In the genomic region with DNA sequence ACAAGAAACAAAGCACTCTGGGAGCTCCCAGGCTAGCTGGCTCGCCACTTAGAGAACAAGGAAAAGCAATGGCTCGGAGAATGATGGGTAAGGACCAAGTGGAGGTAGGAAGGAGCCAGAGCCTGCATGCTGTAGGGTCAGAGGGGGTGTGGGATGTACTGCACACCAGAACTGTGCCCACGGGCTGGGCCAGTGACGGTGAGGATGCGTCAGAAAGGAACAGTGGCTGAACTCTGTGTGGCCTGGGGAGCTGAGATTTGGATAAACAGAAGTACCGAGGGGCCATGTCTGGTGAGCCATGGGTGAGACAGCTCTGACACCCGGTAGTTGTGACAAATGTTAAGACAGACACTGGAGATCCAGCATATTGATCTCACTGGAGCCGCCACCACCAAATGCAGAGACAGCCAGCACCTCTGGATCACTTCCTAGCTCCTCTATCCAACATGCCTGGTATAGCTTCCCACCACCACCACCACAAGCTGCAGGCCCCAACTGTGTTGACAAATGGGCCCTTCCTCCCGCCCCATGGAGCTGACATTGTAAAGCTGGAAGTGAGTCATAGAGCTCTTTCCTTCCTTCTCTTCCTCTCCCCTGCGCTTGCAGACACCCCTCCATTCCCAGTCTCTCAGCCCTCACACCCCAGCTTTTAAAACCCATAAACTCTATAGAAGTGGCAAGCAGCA, we compare ENCODE assay signal across 9 mouse cellular contexts. TPM values are rescaled to one million over a fixed set of nuclear protein-coding genes. Genes with fewer than 3 reads are reported as not detected.
A peak's percentile ranks its signal among the peaks of the same experiment; 100 is the strongest.
DNase-seq lines count a peak whose midpoint lies in the region; ATAC-seq and TF ChIP-seq lines count a peak whose summit lies in the region.
"Had no signal": no experiment of that assay in that cellular context is flagged by ENCODE, and none has a peak within 500 bp of the region (broad histone marks: within the 10 kb centered on the region; RNA-seq: fewer than 3 reads in every experiment).

No protein-coding gene starts in this region.

- no peak for TF ChIP-seq POLR2A in olfactory bulb, adult 2 months (IDR thresholded peaks at IDR 0.05; ENCODE audit: insufficient read depth, low read depth, low read length)

- no peak overlapping the region for H3K9ac ChIP-seq in limb, embryonic 12.5 days (replicated peaks)
- no peak overlapping the region for H3K9ac ChIP-seq in forebrain, embryonic 13.5 days

- H3K27ac ChIP-seq in heart, embryonic 10.5 days: peak overlapping the region; percentile 77
- 0 out of 2 replicates have a peak overlapping the region, but pooled peaks have one; percentile 23 for H3K27ac ChIP-seq in limb, embryonic 12.5 days
- H3K27ac ChIP-seq in olfactory bulb, adult 2 months (ENCODE audit: insufficient read depth, low read depth, low read length): peak overlapping the region; percentile 75
- H3K27ac ChIP-seq in forebrain, embryonic 13.5 days: no peak overlapping the region
- H3K27ac ChIP-seq: layer of hippocampus, adult 2 months had no signal

- H3K4me1 ChIP-seq in heart, embryonic 10.5 days: peaks cover 66% of the 10 kb centered on the region
- peaks cover 60% of the 10 kb centered on the region for H3K4me1 ChIP-seq in limb, embryonic 12.5 days (replicated peaks)
- peaks cover 39% of the 10 kb centered on the region for H3K4me1 ChIP-seq in olfactory bulb, adult 2 months (ENCODE audit: control insufficient read depth, insufficient read depth, low read length)
- peaks cover 8% of the 10 kb centered on the region; the same call in 1 of the 2 replicates for H3K4me1 ChIP-seq in forebrain, embryonic 13.5 days

- no peaks in the 10 kb centered on the region for H3K36me3 ChIP-seq in heart, embryonic 10.5 days
- no peaks in the 10 kb centered on the region for H3K36me3 ChIP-seq in limb, embryonic 12.5 days
- H3K36me3 ChIP-seq in forebrain, embryonic 13.5 days (ENCODE audit: poor library complexity, severe bottlenecking): no peaks in the 10 kb centered on the region

- WGBS in heart, embryonic 10.5 days: 46% methylated on average over 10 of the region's 10 CpGs
- WGBS in limb, embryonic 12.5 days: 63% methylated on average over 10 of the region's 10 CpGs
- WGBS in olfactory bulb, adult 2 months: 67% methylated on average over 10 of the region's 10 CpGs
- 82% methylated on average over 10 of the region's 10 CpGs for WGBS in forebrain, embryonic 13.5 days

- ATAC-seq in limb, embryonic 12.5 days (ENCODE audit: insufficient number of reproducible peaks, insufficient read depth, low FRiP score, low TSS enrichment, low read depth): no peak
- no peak for ATAC-seq in forebrain, embryonic 13.5 days

- no peak overlapping the region for H3K4me2 ChIP-seq in limb, embryonic 12.5 days
- H3K4me2 ChIP-seq in forebrain, embryonic 13.5 days: no peak overlapping the region

- no peaks in the 10 kb centered on the region for H3K27me3 ChIP-seq in heart, embryonic 10.5 days (ENCODE audit: insufficient read depth, poor library complexity, severe bottlenecking)
- H3K27me3 ChIP-seq in limb, embryonic 12.5 days: 0 out of 2 replicates have a peak, but pooled peaks cover 5% of the 10 kb centered on the region
- 0 out of 2 replicates have a peak, but pooled peaks cover 4% of the 10 kb centered on the region for H3K27me3 ChIP-seq in forebrain, embryonic 13.5 days

- H3K9me3 ChIP-seq in heart, embryonic 10.5 days: no peaks in the 10 kb centered on the region
- H3K9me3 ChIP-seq in limb, embryonic 12.5 days: no peaks in the 10 kb centered on the region
- H3K9me3 ChIP-seq in forebrain, embryonic 13.5 days (replicated peaks): no peaks in the 10 kb centered on the region

- peak; percentile 45 for DNase-seq in layer of hippocampus, adult 9-11 months
- DNase-seq in layer of hippocampus, postnatal 10 days (ENCODE audit: low spot score in 2 of 2): no peak
- no peak for DNase-seq in heart, embryonic 10.5 days (ENCODE audit: low spot score)
- no peak for DNase-seq in frontal cortex, postnatal 25 days (ENCODE audit: low spot score in 2 of 2)
- DNase-seq in ovary, postnatal 36 days (ENCODE audit: low spot score): no peak

- TF ChIP-seq CTCF in olfactory bulb, adult 2 months (IDR thresholded peaks at IDR 0.05; ENCODE audit: insufficient read depth, low read depth, low read length): no peak

- no peak overlapping the region for H3K4me3 ChIP-seq in heart, embryonic 10.5 days
- H3K4me3 ChIP-seq in limb, embryonic 12.5 days (replicated peaks): no peak overlapping the region
- H3K4me3 ChIP-seq in olfactory bulb, adult 2 months (ENCODE audit: insufficient read depth, low read depth, low read length): no peak overlapping the region
- H3K4me3 ChIP-seq in forebrain, embryonic 13.5 days: no peak overlapping the region
- H3K4me3 ChIP-seq: layer of hippocampus, adult 2 months had no signal

RNA-seq across cellular contexts. Expression of a gene that starts 46.8 kb away (rescaled TPM):
- total RNA-seq in layer of hippocampus, postnatal 10 days (2021): 10 to 100 TPM; 24.4 to 25.4 TPM
- polyA plus RNA-seq in heart, embryonic 10.5 days (2016; fragmentation: Nextera tagmentation; extraction: Ambion mirVana): 5.2 and 10.4 TPM in 2 replicates
- 27.9 and 32.7 TPM in 2 replicates for polyA plus RNA-seq in limb, embryonic 12.5 days (2016; fragmentation: Nextera tagmentation; extraction: Ambion mirVana)
- polyA plus RNA-seq in olfactory bulb, adult 2 months (2012; ENCODE audit: insufficient read depth, insufficient read length, low replicate concordance, missing spikeins): not detected in 2 replicates
- 4.9 and 5.0 TPM in 2 replicates for polyA plus RNA-seq in forebrain, embryonic 13.5 days (2015; fragmentation: Nextera tagmentation; extraction: Ambion mirVana)
